Mouse (Mus musculus) layer of hippocampus, adult 9-11 months (tissue): ENCODE measurements around the gene Plgrkt.
A peak's percentile ranks its signal among the peaks of the same experiment; 100 is the strongest.
"Not testable (repeated sequence)": the region's sequence is repeated elsewhere in the genome, so short reads cannot be mapped to it uniquely, and the experiment has no call there.

ENCODE experiments used
- DNase-seq: peaks from one replicate; pipeline ENCODE4 v3.0.0; 2022

Plgrkt gene

GRCm38 (mm10) chr19:29366969-29367622 lies at the start of gene Plgrkt, which contains the start of gene Cd274:
Plgrkt (minus strand) TSS chr19:29367390.
Cd274 (plus strand) TSS chr19:29367455.
- DNase-seq: peak; percentile 79

- DNase-seq: no peak
Observed at GRCm38 (mm10) chr19:29416393-29416902, 49.3 kb upstream of the Plgrkt start.

GRCm38 (mm10) chr19:29414917-29415316 lies 47.7 kb upstream of the Plgrkt start:
- not testable (repeated sequence) for DNase-seq

- no peak for DNase-seq
Observed at GRCm38 (mm10) chr19:29414513-29414912, 47.3 kb upstream of the Plgrkt start.

GRCm38 (mm10) chr19:29412476-29413420 lies 45.6 kb upstream of the Plgrkt start:
- peak; percentile 42 for DNase-seq

- DNase-seq: no peak
Observed at GRCm38 (mm10) chr19:29410619-29411018, 43.4 kb upstream of the Plgrkt start, which contains the start of gene Pdcd1lg2. Pdcd1lg2 (plus strand) TSS chr19:29410919.

- no peak for DNase-seq
Observed at GRCm38 (mm10) chr19:29406042-29407017, 39.1 kb upstream of the Plgrkt start.

- no peak for DNase-seq
Observed at GRCm38 (mm10) chr19:29405388-29405787, 38.2 kb upstream of the Plgrkt start.

GRCm38 (mm10) chr19:29403251-29403650 lies 36.1 kb upstream of the Plgrkt start:
- DNase-seq: no peak

GRCm38 (mm10) chr19:29402621-29403020 lies 35.4 kb upstream of the Plgrkt start:
- no peak for DNase-seq

GRCm38 (mm10) chr19:29400466-29400865 lies 33.3 kb upstream of the Plgrkt start:
- DNase-seq: no peak

- no peak for DNase-seq
Observed at GRCm38 (mm10) chr19:29399786-29400185, 32.6 kb upstream of the Plgrkt start.

- DNase-seq: no peak
Observed at GRCm38 (mm10) chr19:29396353-29396752, 29.2 kb upstream of the Plgrkt start.

- DNase-seq: no peak
Observed at GRCm38 (mm10) chr19:29394721-29395120, 27.5 kb upstream of the Plgrkt start.

GRCm38 (mm10) chr19:29393333-29393732 lies 26.1 kb upstream of the Plgrkt start:
- no peak for DNase-seq

- peak; percentile 10 for DNase-seq
Observed at GRCm38 (mm10) chr19:29391279-29391678, 24.1 kb upstream of the Plgrkt start.

- DNase-seq: no peak
Observed at GRCm38 (mm10) chr19:29390483-29390882, 23.3 kb upstream of the Plgrkt start.

- no peak for DNase-seq
Observed at GRCm38 (mm10) chr19:29388818-29389217, 21.6 kb upstream of the Plgrkt start.

- DNase-seq: no peak
Observed at GRCm38 (mm10) chr19:29385822-29386221, 18.6 kb upstream of the Plgrkt start.

GRCm38 (mm10) chr19:29384994-29385393 lies 17.8 kb upstream of the Plgrkt start:
- no peak for DNase-seq

- no peak for DNase-seq
Observed at GRCm38 (mm10) chr19:29384412-29384811, 17.2 kb upstream of the Plgrkt start.

GRCm38 (mm10) chr19:29383368-29383767 lies 16.2 kb upstream of the Plgrkt start:
- DNase-seq: no peak
